Mouse (Mus musculus) heart, postnatal 0 days (tissue): Measurements from ENCODE around the gene Atp1a4. TPM values are rescaled to one million over a fixed set of nuclear protein-coding genes. Genes with fewer than 3 reads are reported as not detected.

Experiments
- ATAC-seq: fragments of 200-750 bp; cut with Nextera tagmentation; 2 replicates; pipeline ENCODE4 v1.8.0; 2017; ENCODE audit warnings: low read depth, moderate number of reproducible peaks, moderate library complexity; ENCODE audit not compliant: insufficient read depth
- DNase-seq: peaks from one replicate; pipeline ENCODE4 v3.0.0-alpha.2; 2016; ENCODE audit warnings: low spot score
- H3K27ac ChIP-seq: fragments of 300-500 bp; sonication (generic); 2 replicates; pipeline ENCODE4 v1.5.1; 2014; ENCODE audit warnings: low read depth, mild to moderate bottlenecking
- H3K27me3 ChIP-seq: fragments of 300-500 bp; sonication (generic); 2 replicates; pipeline ENCODE4 v1.6.1; 2014; ENCODE audit warnings: low read length, mixed read lengths; ENCODE audit not compliant: control insufficient read depth, insufficient read depth
- H3K36me3 ChIP-seq: fragments of 300-500 bp; sonication (generic); replicated peaks from 2 replicates; pipeline ENCODE4 v1.6.1; 2014; ENCODE audit warnings: low read length, mixed read lengths; ENCODE audit not compliant: control insufficient read depth, insufficient read depth
- H3K4me1 ChIP-seq: fragments of 300-500 bp; sonication (generic); 2 replicates; pipeline ENCODE4 v1.6.1; 2014; ENCODE audit warnings: antibody characterized with exemption; ENCODE audit not compliant: control insufficient read depth, insufficient read depth
- H3K4me2 ChIP-seq: fragments of 300-500 bp; sonication (generic); 2 replicates; pipeline ENCODE4 v1.6.1; 2014; ENCODE audit warnings: low read depth, mild to moderate bottlenecking, low read length, moderate library complexity
- H3K4me3 ChIP-seq: fragments of 300-500 bp; sonication (generic); 2 replicates; pipeline ENCODE4 v1.5.1; 2014; ENCODE audit warnings: low read depth, low read length
- H3K9ac ChIP-seq: fragments of 300-500 bp; sonication (generic); replicated peaks from 2 replicates; pipeline ENCODE4 v1.6.1; 2014; ENCODE audit warnings: low read depth, low read length, mixed read lengths
- H3K9me3 ChIP-seq: fragments of 300-500 bp; sonication (generic); replicated peaks from 2 replicates; pipeline ENCODE4 v1.6.1; 2016; ENCODE audit warnings: low read length; ENCODE audit not compliant: control insufficient read depth
- CTCF ChIP-seq: IDR thresholded peaks from 2 replicates; pipeline ENCODE4 v1.5.1; 2016; ENCODE audit warnings: antibody characterized with exemption, control low read depth, low read depth
- EP300 ChIP-seq: IDR thresholded peaks from 2 replicates; pipeline ENCODE4 v1.6.1; 2016; ENCODE audit warnings: antibody characterized with exemption, low read depth
- WGBS: fragments of 180-500 bp; shearing (Covaris S2); extraction: QIAGEN DNeasy Blood & Tissue Kit; methylation state at CpG from one replicate; pipeline ENCODE4 v1.1.7; 2014; 5-methylcytosine and 5-hydroxymethylcytosine counted together
- polyA plus RNA-seq: library from polyadenylated mRNA; unstranded; fragments of >200 nt; fragmentation: Nextera tagmentation; extraction: Ambion mirVana; gene quantifications from 2 replicates; pipeline ENCODE4 v1.2.1, GENCODE M21; 2015
- total RNA-seq: library from RNA; depleted of rRNA; stranded (reverse); fragments of >200 nt; gene quantifications from 2 replicates; pipeline ENCODE4 v1.2.3, GENCODE M21; 2014; ENCODE audit warnings: low replicate concordance; rRNA removed

Atp1a4 gene
- total RNA-seq = not detected in 2 replicates
- 0.07 TPM in 2 replicates for polyA plus RNA-seq

DNA sequence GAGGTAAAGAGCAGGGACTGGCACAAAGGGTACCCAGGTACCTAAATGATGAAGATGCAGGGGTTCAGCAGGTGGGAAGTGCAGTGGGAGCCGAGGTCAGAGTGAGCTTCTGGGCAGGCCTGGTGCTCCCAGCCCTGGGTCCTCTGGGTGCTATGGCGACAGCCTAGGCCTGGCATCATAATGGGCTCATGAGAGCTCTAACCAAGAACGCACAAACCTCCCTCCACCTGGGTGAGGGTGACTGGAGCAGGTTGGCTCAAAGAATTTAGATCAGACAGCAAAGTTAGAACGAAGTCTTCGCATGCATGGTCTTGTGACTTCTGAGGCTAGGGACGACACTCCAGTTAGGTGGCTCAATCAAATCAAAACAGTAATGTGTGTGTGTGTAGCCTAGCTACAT is at the start of gene Atp1a4:
Atp1a4 (minus strand) TSS at position 101 of the 400 bp plus-strand sequence.
- Histone ChIP-seq H3K36me3 (no peaks in the 10 kb centered on the region), H3K9me3 (no peaks in the 10 kb centered on the region), H3K27ac (no peak within 1 kb of the TSS), H3K4me2 (no peak within 1 kb of the TSS), H3K27me3 (no peaks in the 10 kb centered on the region), H3K9ac (no peak within 1 kb of the TSS), H3K4me3 (no peak within 1 kb of the TSS), H3K4me1 (no peaks in the 10 kb centered on the region; the same call in 1 of the 2 replicates)
- TF ChIP-seq EP300 = no peak
- no peak for TF ChIP-seq CTCF
- ATAC-seq (no peak), DNase-seq (no peak)
- 82% methylated on average over 6 of the region's 6 CpGs for WGBS

DNA sequence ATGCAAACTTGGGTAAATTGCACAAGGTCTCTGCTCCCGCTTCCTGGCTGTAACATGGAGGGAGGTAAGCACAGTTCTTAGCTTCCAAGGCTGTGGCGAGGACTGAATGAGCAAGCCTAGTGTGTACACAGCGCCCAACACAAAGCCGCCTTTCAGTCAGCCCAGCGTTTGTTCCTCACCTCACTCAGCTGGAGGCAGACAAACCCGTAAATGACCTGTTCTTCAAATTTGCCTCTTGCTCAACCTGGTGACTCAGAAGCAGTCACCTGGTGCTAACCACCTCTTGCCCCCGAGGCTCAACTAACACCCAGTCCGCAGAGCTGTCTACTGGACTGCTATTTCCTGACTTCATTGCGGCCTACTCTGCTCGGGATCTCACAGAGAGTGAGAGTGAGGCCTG is 49.7 kb upstream of the Atp1a4 start:
- Histone ChIP-seq H3K36me3 (no peaks in the 10 kb centered on the region), H3K27ac (no peak overlapping the region), H3K9ac (no peak overlapping the region), H3K4me2 (no peak overlapping the region), H3K4me1 (peaks cover 2% of the 10 kb centered on the region; the same call in 1 of the 2 replicates), H3K27me3 (no peaks in the 10 kb centered on the region), H3K4me3 (no peak overlapping the region), H3K9me3 (no peaks in the 10 kb centered on the region)
- ATAC-seq = no peak
- DNase-seq = no peak
- WGBS = 73% methylated on average over 10 of the region's 10 CpGs
- TF ChIP-seq EP300 = no peak
- TF ChIP-seq CTCF = no peak

DNA sequence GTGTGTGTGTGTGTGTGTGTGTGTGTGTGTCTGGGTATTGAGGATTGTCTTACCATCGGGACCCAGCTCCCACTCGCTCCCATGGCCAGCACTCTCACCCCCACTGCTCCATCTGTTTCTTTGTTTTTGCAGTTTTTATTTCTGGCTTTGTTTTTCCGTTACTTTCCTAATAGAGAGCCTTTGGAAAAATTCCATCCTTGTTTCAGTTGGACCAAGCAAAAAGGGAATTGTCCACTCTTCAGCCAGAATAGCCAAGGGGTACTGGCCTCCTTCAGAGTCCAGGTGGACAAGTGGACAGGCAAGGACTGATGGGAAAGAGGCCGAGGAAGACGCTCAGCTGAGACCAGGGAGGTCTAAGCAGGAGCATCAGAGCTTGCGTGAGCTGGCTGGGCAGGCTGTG is 48.7 kb upstream of the Atp1a4 start:
- Histone ChIP-seq H3K9me3 (no peaks in the 10 kb centered on the region), H3K27ac (no peak overlapping the region), H3K4me1 (no peaks in the 10 kb centered on the region; the same call in 1 of the 2 replicates), H3K9ac (no peak overlapping the region), H3K27me3 (no peaks in the 10 kb centered on the region), H3K4me2 (no peak overlapping the region), H3K36me3 (no peaks in the 10 kb centered on the region), H3K4me3 (no peak overlapping the region)
- no peak for ATAC-seq
- WGBS = 77% methylated on average over 6 of the region's 6 CpGs
- no peak for DNase-seq
- TF ChIP-seq EP300 = no peak
- no peak for TF ChIP-seq CTCF

DNA sequence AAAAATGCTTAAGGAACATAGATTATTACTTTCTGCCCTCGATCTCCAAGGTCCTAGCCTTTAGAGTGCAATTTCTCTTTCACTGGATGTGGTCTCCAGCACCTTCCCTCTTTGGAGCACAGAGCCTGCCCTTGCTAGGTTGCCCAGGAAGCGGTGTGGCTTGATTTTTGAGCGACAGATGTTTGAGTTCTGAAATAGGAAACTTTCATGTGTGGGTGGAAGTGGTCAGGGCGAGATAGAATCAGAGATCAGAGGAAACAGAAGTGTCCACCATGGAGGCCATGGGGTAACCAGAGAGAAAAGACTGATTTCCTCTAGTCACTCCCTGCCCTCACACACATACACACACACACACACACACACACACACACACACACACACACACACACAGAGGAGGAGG is 48.0 kb upstream of the Atp1a4 start:
- peaks cover under 1% of the 10 kb centered on the region; the same call in 1 of the 2 replicates for H3K4me1 ChIP-seq
- ATAC-seq = no peak
- H3K9ac ChIP-seq = no peak overlapping the region
- DNase-seq = no peak
- TF ChIP-seq CTCF (no peak), EP300 (no peak)
- no peaks in the 10 kb centered on the region for H3K27me3 ChIP-seq
- H3K36me3 ChIP-seq = no peaks in the 10 kb centered on the region
- WGBS = 60% methylated on average over 4 of the region's 4 CpGs
- no peak overlapping the region for H3K4me3 ChIP-seq
- H3K27ac ChIP-seq = no peak overlapping the region
- no peaks in the 10 kb centered on the region for H3K9me3 ChIP-seq
- H3K4me2 ChIP-seq = no peak overlapping the region

DNA sequence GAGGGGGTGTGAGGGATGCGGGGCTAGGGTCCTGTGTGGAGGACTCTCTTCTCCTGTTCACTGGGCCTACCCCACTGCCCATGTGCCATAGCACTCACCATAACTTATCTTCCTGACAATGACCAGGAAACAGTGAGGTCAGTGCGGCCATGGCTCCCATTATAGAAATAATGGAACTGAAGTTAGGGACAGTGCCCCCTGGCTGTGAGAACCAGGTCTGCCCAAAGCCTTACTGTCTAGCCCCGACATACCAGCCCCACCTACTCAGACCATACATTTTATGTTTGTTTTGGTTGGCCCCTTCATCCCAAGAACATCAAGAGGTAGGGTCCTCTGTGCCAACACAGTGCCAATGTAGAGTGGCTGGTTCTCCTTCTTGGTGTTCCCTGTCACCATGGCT is 47.4 kb upstream of the Atp1a4 start:
- H3K36me3 ChIP-seq = no peaks in the 10 kb centered on the region
- no peak overlapping the region for H3K9ac ChIP-seq
- H3K4me1 ChIP-seq = peaks cover 6% of the 10 kb centered on the region
- TF ChIP-seq CTCF (peak; percentile 18), EP300 (no peak)
- no peak overlapping the region for H3K27ac ChIP-seq
- no peak overlapping the region for H3K4me3 ChIP-seq
- WGBS = 77% methylated on average over 3 of the region's 3 CpGs
- DNase-seq = no peak
- no peaks in the 10 kb centered on the region for H3K27me3 ChIP-seq
- no peak for ATAC-seq
- no peaks in the 10 kb centered on the region for H3K9me3 ChIP-seq
- H3K4me2 ChIP-seq = no peak overlapping the region

DNA sequence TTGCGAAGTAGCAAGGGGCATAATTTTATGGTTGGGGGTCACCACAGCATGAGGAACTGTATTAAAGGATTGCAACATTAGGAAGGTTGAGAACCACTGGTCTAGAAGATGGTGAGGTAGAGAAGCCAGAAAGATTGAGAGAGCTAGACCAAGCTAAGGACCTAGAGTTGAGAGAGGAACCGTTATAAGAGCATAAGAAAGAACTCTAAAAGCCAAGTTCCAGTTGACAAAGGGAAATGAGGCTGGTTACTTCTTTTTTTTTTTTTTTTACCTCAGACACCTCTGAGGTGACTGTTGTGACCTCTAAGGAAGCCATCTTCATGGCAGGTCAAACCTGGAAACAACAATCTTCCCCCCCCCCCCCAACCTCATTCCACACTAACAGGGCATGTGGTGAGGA is 46.9 kb upstream of the Atp1a4 start:
- H3K27ac ChIP-seq = no peak overlapping the region
- H3K9me3 ChIP-seq = no peaks in the 10 kb centered on the region
- H3K4me3 ChIP-seq = no peak overlapping the region
- no peaks in the 10 kb centered on the region for H3K36me3 ChIP-seq
- no peak overlapping the region for H3K9ac ChIP-seq
- DNase-seq = no peak
- H3K27me3 ChIP-seq = no peaks in the 10 kb centered on the region
- WGBS = 92% methylated on average over 2 of the region's 2 CpGs
- ATAC-seq = no peak
- no peak overlapping the region for H3K4me2 ChIP-seq
- no peak for TF ChIP-seq CTCF
- TF ChIP-seq EP300 = no peak
- H3K4me1 ChIP-seq = peaks cover 11% of the 10 kb centered on the region
